Mouse (Mus musculus) frontal cortex, postnatal 36 days (tissue): Measurements from ENCODE around the gene Exoc3l2.

Experiments used
- DNase-seq, 2 experiments: peaks; one replicate each; pipeline ENCODE4 v3.0.0; 2022; ENCODE audit warnings: low spot score in 2 of 2

The Exoc3l2 gene

DNA sequence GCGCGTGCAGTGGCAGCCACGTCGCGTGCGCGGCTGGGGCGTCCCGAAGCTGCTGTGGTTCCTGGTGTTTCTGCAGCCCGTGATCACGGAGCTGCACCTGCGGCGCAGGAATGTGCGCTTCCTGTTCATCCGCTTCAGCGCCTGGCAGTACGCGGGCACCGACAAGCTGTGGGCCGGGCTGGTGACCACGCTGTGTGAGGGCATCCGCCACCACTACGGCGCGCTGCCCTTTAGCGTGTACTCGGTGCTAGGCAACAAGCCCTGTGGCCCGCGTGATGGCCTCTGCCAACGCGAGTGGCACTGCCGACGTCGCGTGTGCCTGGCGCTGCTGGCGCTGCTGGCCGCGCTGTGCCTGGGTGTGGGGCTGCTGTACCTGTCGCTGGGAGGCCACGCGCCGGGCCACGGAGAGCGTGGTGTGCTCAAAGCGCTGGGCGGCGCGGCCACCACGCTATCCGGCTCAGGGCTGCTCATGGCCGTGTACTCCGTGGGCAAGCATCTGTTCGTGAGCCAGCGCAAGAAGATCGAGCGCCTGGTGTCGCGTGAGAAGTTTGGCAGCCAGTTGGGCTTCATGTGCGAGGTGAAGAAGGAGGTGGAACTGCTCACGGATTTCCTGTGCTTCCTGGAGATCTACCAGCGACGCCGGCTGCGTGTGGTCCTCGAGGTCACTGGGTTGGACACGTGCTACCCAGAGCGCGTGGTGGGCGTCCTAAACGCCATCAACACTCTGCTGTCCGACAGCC is 60.1 kb downstream of the Exoc3l2 start:
- peak in 1 of 2 experiments; percentile 42 for DNase-seq

DNA sequence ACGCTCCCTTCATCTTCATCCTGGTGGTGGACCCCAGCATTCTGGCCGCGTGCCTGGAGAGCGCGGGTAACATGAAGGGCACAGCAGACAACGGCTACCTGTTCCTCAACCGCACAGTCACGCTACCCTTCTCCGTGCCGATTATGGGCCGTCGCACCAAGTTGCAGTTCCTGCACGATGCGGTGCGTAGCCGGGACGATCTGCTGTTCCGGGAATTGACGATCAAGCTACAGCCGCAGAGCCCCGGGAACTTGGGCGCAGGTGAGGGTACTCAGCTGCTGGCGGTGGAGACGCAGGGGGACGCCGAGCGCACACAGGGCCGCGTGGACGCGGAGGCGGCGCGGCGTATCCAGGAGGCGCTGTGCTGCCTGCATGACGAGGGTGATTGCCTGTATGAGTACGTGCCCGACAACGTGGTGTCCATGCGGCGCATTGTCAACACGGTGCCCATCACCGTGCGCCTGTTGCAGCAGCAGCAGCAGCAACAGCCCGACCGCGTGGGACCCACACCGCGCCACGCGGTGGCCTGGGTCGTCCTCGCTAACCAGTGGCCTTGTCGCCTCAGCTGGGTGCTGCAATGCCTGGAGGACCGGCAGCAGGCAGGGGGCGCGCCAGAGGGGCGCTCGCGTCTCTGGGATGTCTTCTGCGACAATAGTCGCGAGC is 60.8 kb downstream of the Exoc3l2 start:
- peak; percentile 67 to 74 for DNase-seq

DNA sequence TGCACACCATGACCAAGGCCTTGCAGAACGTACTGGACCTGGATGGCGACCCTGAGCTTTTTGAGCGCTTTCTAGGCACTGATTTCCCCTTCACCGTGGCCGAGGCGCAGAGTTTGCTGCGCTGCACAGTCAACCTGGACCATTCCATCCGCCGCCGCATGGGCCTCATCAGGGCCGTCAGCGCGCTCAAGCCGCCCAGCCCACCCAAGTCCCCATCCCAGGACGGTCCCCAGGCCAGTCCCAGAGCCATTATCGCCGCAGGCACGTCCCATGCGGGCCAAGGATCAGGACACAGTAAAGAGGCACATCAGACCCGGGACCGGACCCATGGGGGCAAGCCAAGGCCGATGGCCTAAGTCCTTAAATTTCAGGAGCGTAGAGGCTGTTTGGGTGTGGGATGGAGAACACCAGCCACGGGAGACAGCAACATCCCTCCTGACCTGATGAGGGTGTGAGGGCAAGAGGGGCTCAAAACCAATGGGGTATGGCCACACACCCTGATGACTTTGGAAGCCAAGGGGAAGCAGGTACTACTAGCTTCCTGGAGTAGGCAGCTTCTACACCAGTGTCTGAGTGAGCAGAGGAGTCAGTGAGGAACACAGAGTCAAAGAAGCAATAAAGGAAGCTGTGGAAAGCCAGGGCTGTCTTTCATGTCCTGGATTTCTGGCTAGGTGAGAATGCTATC is 61.4 kb downstream of the Exoc3l2 start:
- no peak for DNase-seq

DNA sequence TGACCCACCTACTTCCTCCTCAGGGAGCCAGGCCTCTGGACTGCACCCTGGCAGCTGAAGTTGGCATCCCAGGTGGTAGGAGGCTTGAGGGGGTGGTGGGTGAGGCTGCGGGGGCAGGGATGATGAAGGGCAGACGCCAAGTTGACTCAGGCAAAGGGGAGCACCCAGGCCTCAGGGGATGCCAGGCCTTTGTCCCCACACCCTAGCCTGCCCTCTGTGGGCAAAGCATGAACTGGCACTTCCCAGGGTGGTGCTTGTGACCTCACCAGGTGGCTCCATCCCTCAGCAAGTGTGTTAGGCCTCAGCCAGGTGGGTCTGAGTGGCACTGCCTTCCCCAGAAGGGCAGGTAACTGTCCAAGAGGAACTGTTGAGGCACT is 62.0 kb downstream of the Exoc3l2 start:
- no peak for DNase-seq

DNA sequence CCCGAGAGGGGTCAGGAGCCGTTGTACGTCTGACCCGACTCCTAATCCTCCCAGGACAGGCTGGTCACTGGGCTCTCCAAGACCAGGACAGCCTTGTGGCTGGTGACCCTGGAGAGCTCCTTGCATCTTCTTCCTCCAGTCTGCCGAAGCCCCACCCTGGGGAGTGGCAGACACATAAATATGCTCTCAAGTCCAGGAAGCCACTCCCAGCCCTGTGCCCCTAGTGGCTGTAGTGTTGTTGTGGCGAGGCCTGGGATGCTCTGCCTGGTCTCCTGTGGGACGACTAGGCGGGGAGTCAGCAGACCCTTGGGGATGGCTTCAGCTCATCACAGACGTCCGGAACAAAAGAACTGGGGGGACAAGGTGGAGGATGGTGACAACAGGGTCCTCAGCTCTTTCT is 67.9 kb downstream of the Exoc3l2 start:
- DNase-seq, result no peak

DNA sequence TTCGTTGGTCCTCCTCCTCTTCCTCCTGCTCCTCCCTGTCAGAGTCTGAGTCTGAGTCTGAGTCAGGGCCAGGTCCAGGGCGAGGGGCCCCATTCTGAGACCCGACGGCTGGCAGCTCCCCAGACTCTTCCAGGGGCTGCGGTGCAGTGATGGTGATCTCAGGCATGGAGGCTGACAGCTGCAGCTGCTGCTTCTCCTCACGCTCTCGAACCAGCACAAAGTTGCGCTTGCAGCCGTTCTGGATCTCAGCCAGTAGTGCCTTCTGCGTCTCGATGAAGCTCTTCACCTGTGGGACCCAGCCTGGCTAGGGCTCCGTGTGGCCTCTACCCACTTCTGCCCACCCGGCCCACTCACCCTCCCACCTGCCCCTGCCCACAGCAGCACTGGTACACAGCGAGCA is 69.1 kb downstream of the Exoc3l2 start:
- DNase-seq, result no peak

DNA sequence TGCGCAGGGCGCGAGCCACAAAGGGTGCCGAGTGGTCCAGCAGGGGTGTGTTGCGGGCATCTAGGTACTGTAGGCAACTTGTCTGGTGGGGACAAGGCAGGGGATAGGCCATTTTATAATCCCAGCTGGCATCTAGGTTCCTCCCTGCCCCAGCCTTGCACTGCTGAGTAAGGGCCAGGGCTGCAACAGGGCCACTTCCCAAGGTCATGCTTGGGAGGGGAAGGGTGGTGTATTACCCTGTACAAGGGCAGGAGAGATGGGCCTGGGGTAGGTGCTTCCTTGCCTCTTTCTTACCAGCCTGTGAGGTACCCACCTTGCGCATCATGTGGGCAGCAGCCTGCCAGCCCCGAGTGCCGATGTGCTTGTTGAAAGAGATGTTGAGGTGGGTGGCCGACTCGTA is 71.5 kb downstream of the Exoc3l2 start:
- DNase-seq, result no peak

DNA sequence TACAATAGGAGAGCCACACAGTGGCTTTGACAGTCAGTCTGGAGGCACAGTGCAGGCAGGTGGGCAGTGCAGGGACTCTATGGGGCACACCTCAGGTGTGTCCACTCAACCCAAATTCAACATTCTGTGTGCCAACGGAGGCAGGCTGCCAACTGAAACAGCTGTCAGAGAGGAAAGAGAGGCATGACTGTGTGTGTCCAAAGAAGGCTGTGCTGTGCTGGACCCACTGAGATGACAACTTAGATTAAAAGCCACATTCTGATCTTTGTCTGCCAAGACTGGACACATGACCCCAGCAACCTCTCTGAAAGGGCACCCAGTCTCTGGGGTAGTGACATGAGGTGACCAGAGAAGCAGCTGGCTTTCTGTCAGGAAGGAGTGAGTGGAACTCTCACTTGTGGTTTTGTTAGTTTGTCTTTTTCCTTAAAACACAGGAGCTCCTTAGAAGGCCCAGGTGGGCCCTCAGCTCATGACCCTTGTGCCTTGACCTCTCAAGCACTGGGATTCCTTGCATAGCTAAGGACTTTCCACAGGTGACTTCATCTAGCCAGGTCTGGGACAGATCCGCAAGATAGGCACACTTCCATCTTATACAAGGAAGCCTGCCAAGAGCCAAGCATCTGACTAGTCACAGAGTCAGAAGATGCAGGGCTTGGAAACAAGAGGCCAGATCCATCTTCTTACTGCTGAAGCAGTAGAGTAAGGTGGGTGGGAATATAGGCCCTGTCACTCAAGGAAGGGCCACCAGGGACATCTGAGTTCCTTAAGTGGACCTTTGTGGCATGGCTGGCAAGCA is 77.8 kb downstream of the Exoc3l2 start:
- DNase-seq, result no peak

DNA sequence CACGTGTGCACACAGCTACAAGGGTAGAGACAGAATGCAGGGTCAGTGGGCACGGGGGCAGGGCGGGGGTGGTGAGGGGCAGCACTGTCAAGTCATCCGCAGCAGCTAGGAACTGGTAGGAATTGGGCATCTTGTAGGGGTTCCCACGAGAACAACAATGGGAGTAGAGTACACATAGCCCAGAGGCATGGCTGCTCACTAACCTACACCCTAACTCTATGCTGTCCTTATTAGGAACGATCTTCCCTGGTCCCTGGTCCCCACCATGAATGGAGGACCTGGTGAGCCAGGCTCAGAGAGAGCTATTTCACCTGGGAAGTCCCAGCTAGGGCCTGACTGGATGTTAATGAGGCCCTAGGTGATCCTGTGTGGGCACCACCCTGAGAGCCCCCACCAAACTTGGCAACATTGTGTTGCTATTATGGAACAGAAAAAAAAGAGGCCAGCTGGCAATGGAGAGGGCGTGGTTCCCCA is 78.6 kb downstream of the Exoc3l2 start:
- no peak for DNase-seq

DNA sequence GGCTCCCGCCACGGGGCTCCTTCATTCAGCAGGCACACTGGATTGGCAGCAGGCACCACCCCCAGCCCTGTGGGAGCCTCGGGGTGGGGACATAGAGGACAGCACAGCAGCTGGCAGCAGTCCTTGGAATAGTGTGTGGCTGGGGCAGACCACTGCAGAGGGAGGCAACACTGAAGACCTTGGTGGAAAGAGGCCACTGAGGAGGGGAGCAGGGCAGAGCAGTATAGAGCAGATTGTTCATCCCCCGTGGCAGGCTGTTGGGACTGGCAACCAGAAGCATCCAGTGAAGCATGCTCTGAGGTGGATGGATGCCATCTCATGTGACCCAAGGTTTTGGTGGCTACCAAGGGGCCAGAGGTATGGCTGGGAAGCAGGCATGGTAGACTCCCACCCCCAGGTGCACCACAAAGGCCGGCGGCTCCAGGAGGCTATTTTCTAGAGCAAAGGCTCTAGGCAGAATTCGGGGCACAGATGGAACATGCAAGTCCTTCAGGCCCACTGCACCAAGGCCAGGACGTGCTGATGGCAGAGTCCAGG is 79.1 kb downstream of the Exoc3l2 start:
- DNase-seq, result peak in 1 of 2 experiments; percentile 31

DNA sequence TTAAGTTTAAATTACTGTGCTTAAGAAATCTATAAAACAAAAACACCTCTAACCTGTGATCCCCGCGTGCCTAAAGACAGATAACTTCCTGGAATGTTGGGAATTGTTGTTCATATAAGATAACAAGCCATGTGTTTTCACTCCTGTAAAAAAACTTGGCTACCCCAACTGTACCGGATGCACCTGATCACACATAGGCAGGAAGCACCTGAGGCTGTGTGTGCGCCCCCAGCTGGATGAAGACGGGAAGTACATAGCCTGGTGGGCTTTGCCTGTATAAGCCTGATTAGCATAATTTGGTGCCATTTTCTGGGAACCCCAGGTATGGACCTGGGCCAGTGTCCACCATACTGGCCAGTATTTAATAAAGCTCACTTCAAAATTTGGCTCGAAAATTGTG is 80.5 kb downstream of the Exoc3l2 start:
- DNase-seq, result no peak

DNA sequence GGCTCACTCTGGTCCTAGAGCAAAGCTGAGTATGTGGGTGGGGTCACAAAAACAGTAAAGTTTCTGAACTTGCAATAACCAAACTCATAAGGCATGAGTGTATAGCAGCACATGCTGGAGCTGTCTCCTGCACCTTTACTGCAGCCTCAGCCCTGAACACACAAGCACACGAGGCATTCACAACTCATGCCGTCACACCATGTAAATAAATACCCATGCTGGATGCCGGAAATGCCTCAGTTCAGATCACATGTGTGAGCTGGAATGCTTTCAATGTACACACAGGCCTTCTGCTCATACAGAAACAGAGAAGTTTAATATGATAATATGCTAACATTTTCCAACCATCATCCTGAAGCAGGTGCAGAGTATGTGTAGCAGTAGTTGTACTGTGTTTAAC is 82.9 kb downstream of the Exoc3l2 start:
- no peak for DNase-seq
